Mouse (Mus musculus): Measurements from ENCODE around the gene Gopc.

The Gopc gene

GRCm38 (mm10) chr10:52418931-52419330, 37.0 kb upstream of the Gopc start:
- TF ChIP-seq POU5F1 (IDR thresholded peaks at IDR 0.05; ENCODE audit: borderline replicate concordance, low read length), result no peak
- TF ChIP-seq CTCF (conservative IDR thresholded peaks at IDR 0.05; ENCODE audit: low read length), result no peak
- no peak for TF ChIP-seq NANOG (IDR thresholded peaks at IDR 0.05; ENCODE audit: borderline replicate concordance, low read length)
- Histone ChIP-seq H3K4me1 (replicated peaks; ENCODE audit: low read depth, low read length) (peaks cover 52% of the 10 kb centered on the region), H3K4me3 (replicated peaks; ENCODE audit: low read length) (peak overlapping the region; percentile 99)

GRCm38 (mm10) chr10:52417998-52418860, 36.3 kb upstream of the Gopc start:
- TF ChIP-seq POU5F1 (IDR thresholded peaks at IDR 0.05; ENCODE audit: borderline replicate concordance, low read length), result no peak
- TF ChIP-seq CTCF (conservative IDR thresholded peaks at IDR 0.05; ENCODE audit: low read length), result no peak
- TF ChIP-seq NANOG (IDR thresholded peaks at IDR 0.05; ENCODE audit: borderline replicate concordance, low read length), result no peak
- H3K36me3 ChIP-seq (ENCODE audit: insufficient read depth, low read length), result peaks cover 22% of the 10 kb centered on the region
- H3K27me3 ChIP-seq (ENCODE audit: insufficient read depth, low read length), result peaks cover 7% of the 10 kb centered on the region; the same call in 1 of the 2 replicates
- peak overlapping the region; percentile 99 for H3K4me3 ChIP-seq (replicated peaks; ENCODE audit: low read length)
- no peaks in the 10 kb centered on the region for H3K9me3 ChIP-seq (ENCODE audit: low read length)
- peaks cover 45% of the 10 kb centered on the region for H3K4me1 ChIP-seq (replicated peaks; ENCODE audit: low read depth, low read length)

More at GRCm38 (mm10) chr10:52418931-52419330, 37.0 kb upstream of the Gopc start:
- Histone ChIP-seq H3K9me3 (ENCODE audit: low read length) (no peaks in the 10 kb centered on the region), H3K36me3 (ENCODE audit: insufficient read depth, low read length) (peaks cover 22% of the 10 kb centered on the region), H3K27me3 (ENCODE audit: insufficient read depth, low read length) (peaks cover 7% of the 10 kb centered on the region; the same call in 1 of the 2 replicates)

- H3K36me3 ChIP-seq (ENCODE audit: insufficient read depth, low read length), result peaks cover 22% of the 10 kb centered on the region
- peak within 1 kb of the TSS; percentile 99 for H3K4me3 ChIP-seq (replicated peaks; ENCODE audit: low read length)
- peak; percentile 48 for TF ChIP-seq CTCF (conservative IDR thresholded peaks at IDR 0.05; ENCODE audit: low read length)
- no peak for TF ChIP-seq POU5F1 (IDR thresholded peaks at IDR 0.05; ENCODE audit: borderline replicate concordance, low read length)
- TF ChIP-seq NANOG (IDR thresholded peaks at IDR 0.05; ENCODE audit: borderline replicate concordance, low read length), result no peak
- peaks cover 43% of the 10 kb centered on the region for H3K4me1 ChIP-seq (replicated peaks; ENCODE audit: low read depth, low read length)
- no peaks in the 10 kb centered on the region for H3K9me3 ChIP-seq (ENCODE audit: low read length)
- peaks cover 7% of the 10 kb centered on the region; the same call in 1 of the 2 replicates for H3K27me3 ChIP-seq (ENCODE audit: insufficient read depth, low read length)
Measured at GRCm38 (mm10) chr10:52417299-52417997, 35.5 kb upstream of the Gopc start, which contains the start of gene Nus1. Gene Nus1, plus strand, starts transcription at chr10:52417547.

GRCm38 (mm10) chr10:52416458-52416857, 34.5 kb upstream of the Gopc start:
- Histone ChIP-seq H3K27me3 (ENCODE audit: insufficient read depth, low read length) (peaks cover 7% of the 10 kb centered on the region; the same call in 1 of the 2 replicates), H3K9me3 (ENCODE audit: low read length) (no peaks in the 10 kb centered on the region), H3K4me1 (replicated peaks; ENCODE audit: low read depth, low read length) (peaks cover 33% of the 10 kb centered on the region), H3K36me3 (ENCODE audit: insufficient read depth, low read length) (peaks cover 22% of the 10 kb centered on the region), H3K4me3 (replicated peaks; ENCODE audit: low read length) (0 out of 2 replicates have a peak overlapping the region, but pooled peaks have one; percentile 57)
- TF ChIP-seq CTCF (conservative IDR thresholded peaks at IDR 0.05; ENCODE audit: low read length) (no peak), POU5F1 (IDR thresholded peaks at IDR 0.05; ENCODE audit: borderline replicate concordance, low read length) (no peak), NANOG (IDR thresholded peaks at IDR 0.05; ENCODE audit: borderline replicate concordance, low read length) (no peak)

- Histone ChIP-seq H3K36me3 (ENCODE audit: insufficient read depth, low read length) (peaks cover 10% of the 10 kb centered on the region), H3K27me3 (ENCODE audit: insufficient read depth, low read length) (peaks cover 7% of the 10 kb centered on the region; the same call in 1 of the 2 replicates)
- TF ChIP-seq CTCF (conservative IDR thresholded peaks at IDR 0.05; ENCODE audit: low read length) (no peak), POU5F1 (IDR thresholded peaks at IDR 0.05; ENCODE audit: borderline replicate concordance, low read length) (no peak), NANOG (IDR thresholded peaks at IDR 0.05; ENCODE audit: borderline replicate concordance, low read length) (no peak)
Measured at GRCm38 (mm10) chr10:52415020-52415419, 33.1 kb upstream of the Gopc start.

GRCm38 (mm10) chr10:52407526-52407925, 25.6 kb upstream of the Gopc start:
- Histone ChIP-seq H3K4me1 (replicated peaks; ENCODE audit: low read depth, low read length) (no peaks in the 10 kb centered on the region), H3K36me3 (ENCODE audit: insufficient read depth, low read length) (no peaks in the 10 kb centered on the region), H3K4me3 (replicated peaks; ENCODE audit: low read length) (no peak overlapping the region), H3K9me3 (ENCODE audit: low read length) (no peaks in the 10 kb centered on the region), H3K27me3 (ENCODE audit: insufficient read depth, low read length) (no peaks in the 10 kb centered on the region)
- TF ChIP-seq CTCF (conservative IDR thresholded peaks at IDR 0.05; ENCODE audit: low read length), result no peak
- TF ChIP-seq POU5F1 (IDR thresholded peaks at IDR 0.05; ENCODE audit: borderline replicate concordance, low read length), result no peak
- TF ChIP-seq NANOG (IDR thresholded peaks at IDR 0.05; ENCODE audit: borderline replicate concordance, low read length), result no peak

More at GRCm38 (mm10) chr10:52415020-52415419, 33.1 kb upstream of the Gopc start:
- Histone ChIP-seq H3K9me3 (ENCODE audit: low read length) (no peaks in the 10 kb centered on the region), H3K4me3 (replicated peaks; ENCODE audit: low read length) (no peak overlapping the region), H3K4me1 (replicated peaks; ENCODE audit: low read depth, low read length) (peaks cover 25% of the 10 kb centered on the region)

GRCm38 (mm10) chr10:52405160-52405559, 23.2 kb upstream of the Gopc start:
- no peak overlapping the region for H3K4me3 ChIP-seq (replicated peaks; ENCODE audit: low read length)

GRCm38 (mm10) chr10:52399722-52400121, 17.8 kb upstream of the Gopc start:
- TF ChIP-seq NANOG (IDR thresholded peaks at IDR 0.05; ENCODE audit: borderline replicate concordance, low read length), result no peak
- no peak for TF ChIP-seq POU5F1 (IDR thresholded peaks at IDR 0.05; ENCODE audit: borderline replicate concordance, low read length)
- no peak for TF ChIP-seq CTCF (conservative IDR thresholded peaks at IDR 0.05; ENCODE audit: low read length)
- H3K27me3 ChIP-seq (ENCODE audit: insufficient read depth, low read length), result no peaks in the 10 kb centered on the region
- H3K4me3 ChIP-seq (replicated peaks; ENCODE audit: low read length), result no peak overlapping the region
- H3K36me3 ChIP-seq (ENCODE audit: insufficient read depth, low read length), result no peaks in the 10 kb centered on the region
- no peaks in the 10 kb centered on the region for H3K9me3 ChIP-seq (ENCODE audit: low read length)
- H3K4me1 ChIP-seq (replicated peaks; ENCODE audit: low read depth, low read length), result no peaks in the 10 kb centered on the region

More at GRCm38 (mm10) chr10:52405160-52405559, 23.2 kb upstream of the Gopc start:
- Histone ChIP-seq H3K4me1 (replicated peaks; ENCODE audit: low read depth, low read length) (no peaks in the 10 kb centered on the region), H3K36me3 (ENCODE audit: insufficient read depth, low read length) (no peaks in the 10 kb centered on the region), H3K9me3 (ENCODE audit: low read length) (no peaks in the 10 kb centered on the region), H3K27me3 (ENCODE audit: insufficient read depth, low read length) (no peaks in the 10 kb centered on the region)
- TF ChIP-seq CTCF (conservative IDR thresholded peaks at IDR 0.05; ENCODE audit: low read length) (no peak), POU5F1 (IDR thresholded peaks at IDR 0.05; ENCODE audit: borderline replicate concordance, low read length) (no peak), NANOG (IDR thresholded peaks at IDR 0.05; ENCODE audit: borderline replicate concordance, low read length) (no peak)
